Mouse (Mus musculus) spleen, adult 2 months (tissue): Measurements from ENCODE around the gene Zfp541. TPM values are rescaled to one million over a fixed set of nuclear protein-coding genes. Genes with fewer than 3 reads are reported as not detected.

Experiments used
- DNase-seq, 2 experiments: peaks; one replicate each; pipeline versions ENCODE4 v3.0.0 to v3.0.0-alpha.2; 2012 to 2021; ENCODE audit warnings: low spot score in 2 of 2, low read depth in 1 of 2
- H3K27ac ChIP-seq: fragments of 200-500 bp; 2 replicates; pipeline ENCODE4 v1.5.1; 2012; ENCODE audit warnings: low read length, inconsistent platforms; ENCODE audit not compliant: insufficient read depth
- H3K27me3 ChIP-seq: fragments of 200-500 bp; 2 replicates; pipeline ENCODE4 v1.6.1; 2012; ENCODE audit warnings: mild to moderate bottlenecking, moderate library complexity, low read length, inconsistent platforms; ENCODE audit not compliant: control insufficient read depth, insufficient read depth
- H3K36me3 ChIP-seq: fragments of 200-500 bp; 2 replicates; pipeline ENCODE4 v1.6.1; 2012; ENCODE audit warnings: mild to moderate bottlenecking, low read length, inconsistent platforms; ENCODE audit not compliant: control insufficient read depth, insufficient read depth
- H3K4me1 ChIP-seq: fragments of 200-500 bp; 2 replicates; pipeline ENCODE4 v1.6.1; 2011; ENCODE audit warnings: inconsistent platforms; ENCODE audit not compliant: control insufficient read depth, insufficient read depth, insufficient read length
- H3K4me3 ChIP-seq: fragments of 200-500 bp; 2 replicates; pipeline ENCODE4 v1.5.1; 2011; ENCODE audit warnings: mild to moderate bottlenecking, inconsistent platforms; ENCODE audit not compliant: insufficient read depth, insufficient read length; ENCODE audit errors: extremely low read depth
- CTCF ChIP-seq: fragments of 200-500 bp; IDR thresholded peaks from 2 replicates; pipeline ENCODE4 v1.5.1; 2011; ENCODE audit warnings: mild to moderate bottlenecking, inconsistent platforms; ENCODE audit not compliant: insufficient read depth, insufficient read length, insufficient replicate concordance; ENCODE audit errors: extremely low read depth
- POLR2A ChIP-seq: fragments of 200-500 bp; IDR thresholded peaks from 2 replicates; pipeline ENCODE4 v1.6.1; 2011; ENCODE audit warnings: low read depth, low read length, inconsistent platforms
- WGBS: fragments of 180-500 bp; shearing (Covaris S2); methylation state at CpG from one replicate; pipeline ENCODE4 v1.1.7; 2018; 5-methylcytosine and 5-hydroxymethylcytosine counted together
- polyA plus RNA-seq: library from polyadenylated mRNA; depleted of rRNA; stranded (reverse); fragments of >200 nt; gene quantifications from 2 replicates; pipeline ENCODE4 v1.2.3, GENCODE M21; 2012

Gene Zfp541
- polyA plus RNA-seq, 1 experiment: 0.02 TPM

DNA sequence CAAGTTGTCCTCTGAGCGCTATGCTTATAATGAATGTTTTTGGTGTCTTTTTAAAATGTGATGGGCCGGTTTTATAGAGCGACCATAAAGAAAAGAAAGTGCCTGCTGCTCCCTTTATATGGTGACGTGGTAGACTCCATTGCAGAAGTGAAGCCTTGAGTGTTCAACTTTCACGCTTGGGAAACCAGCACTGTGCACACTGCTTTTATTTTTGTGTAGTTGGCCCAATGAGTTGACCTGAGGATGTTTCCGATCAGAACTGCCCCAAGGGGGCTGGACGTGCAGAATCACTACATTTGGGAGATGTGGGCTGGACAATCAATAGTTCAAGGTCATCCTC is 12.1 kb upstream of the Zfp541 start:
- Histone ChIP-seq H3K4me1 (peaks cover 24% of the 10 kb centered on the region; the same call in 1 of the 2 replicates), H3K27me3 (no peaks in the 10 kb centered on the region), H3K27ac (peak overlapping the region; percentile 80), H3K4me3 (peak overlapping the region; percentile 87), H3K36me3 (no peaks in the 10 kb centered on the region)
- no peak for DNase-seq
- TF ChIP-seq POLR2A (no peak), CTCF (no peak)
- WGBS: 22% methylated on average over 7 of the region's 7 CpGs

DNA sequence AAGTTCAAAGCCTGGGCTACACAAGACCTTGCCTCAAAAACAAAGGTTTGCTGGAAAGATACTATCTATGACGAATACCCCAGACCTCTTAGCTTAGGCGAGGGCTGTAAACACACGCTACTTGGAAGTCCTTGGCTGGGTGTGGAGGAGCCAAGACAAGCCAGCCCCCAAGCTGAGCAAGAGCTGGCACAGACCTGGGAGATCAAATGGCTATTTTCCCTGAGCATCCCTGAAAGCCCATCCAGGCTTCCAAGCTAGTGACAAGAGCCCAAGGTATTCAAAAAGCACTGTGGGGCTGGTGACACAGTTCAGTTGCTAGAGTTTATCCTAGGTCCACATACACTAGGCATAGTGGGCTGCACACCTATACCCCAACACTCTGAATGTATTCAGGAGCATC is 11.0 kb upstream of the Zfp541 start:
- Histone ChIP-seq H3K27ac (0 out of 2 replicates have a peak overlapping the region, but pooled peaks have one; percentile 3), H3K36me3 (no peaks in the 10 kb centered on the region), H3K4me1 (peaks cover 16% of the 10 kb centered on the region; the same call in 1 of the 2 replicates), H3K27me3 (no peaks in the 10 kb centered on the region), H3K4me3 (no peak overlapping the region)
- 95% methylated on average over 3 of the region's 3 CpGs for WGBS
- TF ChIP-seq POLR2A: no peak
- TF ChIP-seq CTCF: no peak
- no peak for DNase-seq

DNA sequence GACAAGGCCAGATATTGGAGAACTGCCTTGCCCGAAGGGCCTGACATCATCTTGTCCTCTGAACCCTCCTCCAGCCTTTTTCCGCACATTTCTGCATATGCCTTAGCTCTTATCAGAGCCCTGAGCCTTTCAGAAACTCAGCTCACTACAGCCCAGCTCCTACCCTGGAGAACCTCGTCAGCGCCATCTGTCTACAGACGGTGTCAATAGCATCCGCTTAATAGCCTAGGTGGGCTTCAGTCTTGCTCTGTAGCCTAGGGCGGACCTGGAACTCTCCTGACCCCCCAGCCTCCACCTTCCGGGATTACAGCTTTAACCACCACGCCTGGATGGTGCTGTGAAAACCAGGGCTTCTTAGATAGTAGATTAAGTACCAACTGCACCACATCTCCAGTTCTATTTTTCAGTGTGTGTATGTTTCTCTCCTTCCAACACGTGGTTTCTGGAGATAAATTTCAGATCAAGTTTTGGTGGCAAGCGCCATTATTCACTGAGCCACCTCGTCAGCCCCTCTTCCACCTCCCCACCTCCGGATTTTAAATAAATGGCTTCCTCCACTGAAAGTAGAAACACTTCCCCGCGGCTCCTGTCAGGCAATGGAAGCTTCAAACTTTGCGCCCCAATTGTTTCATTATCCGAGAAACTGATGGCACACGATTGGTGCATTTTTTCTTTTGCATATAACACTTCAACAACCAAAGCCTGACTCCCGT is 9.6 kb upstream of the Zfp541 start:
- Histone ChIP-seq H3K4me1 (peaks cover 22% of the 10 kb centered on the region; the same call in 1 of the 2 replicates), H3K27me3 (no peaks in the 10 kb centered on the region), H3K4me3 (peak overlapping the region; percentile 72), H3K36me3 (no peaks in the 10 kb centered on the region), H3K27ac (peak overlapping the region; percentile 90)
- peak; percentile 75 to 84 for DNase-seq
- TF ChIP-seq POLR2A: no peak
- TF ChIP-seq CTCF: peak; percentile 82; the same call in 1 of the 2 replicates
- WGBS: under 1% methylated on average over 19 of the region's 19 CpGs

DNA sequence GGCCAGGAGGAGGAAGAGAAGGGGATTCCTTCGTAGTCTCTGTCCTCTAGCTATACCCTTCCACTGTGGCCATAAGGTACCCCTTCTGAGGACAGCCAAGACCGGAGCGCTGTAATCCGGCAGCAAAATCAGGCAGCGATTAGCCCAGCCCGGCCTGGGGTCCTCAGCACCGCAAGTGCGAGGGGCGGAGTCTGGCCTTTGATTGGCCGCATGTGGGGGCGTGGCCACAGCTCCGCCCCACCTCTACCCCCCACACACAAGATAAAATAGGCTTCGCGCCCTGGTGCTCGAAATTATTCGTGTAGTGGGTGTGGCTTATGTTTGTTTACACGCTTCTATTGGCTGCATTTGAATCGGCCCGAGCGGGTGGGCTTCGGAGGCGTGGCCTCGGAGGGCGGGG is 8.9 kb upstream of the Zfp541 start:
- Histone ChIP-seq H3K27me3 (no peaks in the 10 kb centered on the region), H3K36me3 (no peaks in the 10 kb centered on the region), H3K27ac (peak overlapping the region; percentile 90), H3K4me1 (peaks cover 28% of the 10 kb centered on the region; the same call in 1 of the 2 replicates), H3K4me3 (peak overlapping the region; percentile 72)
- under 1% methylated on average over 24 of the region's 24 CpGs for WGBS
- DNase-seq: peak; percentile 93 to 94
- TF ChIP-seq CTCF (no peak), POLR2A (peak; percentile 56)

DNA sequence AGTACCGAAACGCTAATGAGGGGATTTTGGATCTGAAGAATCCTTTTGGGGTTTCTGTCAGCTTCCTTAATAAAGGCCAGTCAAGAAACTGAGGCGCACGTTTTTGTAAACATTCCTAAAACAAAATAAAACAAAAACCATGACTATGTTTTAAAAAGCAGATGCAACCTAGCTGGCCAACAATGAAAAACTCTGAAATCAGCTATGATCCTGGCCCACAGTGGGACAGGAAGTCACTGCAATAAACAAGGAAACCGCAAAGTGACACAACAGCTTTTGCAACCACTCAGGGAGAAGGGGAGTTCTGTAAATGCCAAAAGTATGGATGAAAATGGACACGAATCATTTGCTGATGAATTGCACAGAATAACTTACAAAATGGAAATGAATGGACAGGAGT is 8.5 kb upstream of the Zfp541 start:
- no peaks in the 10 kb centered on the region for H3K36me3 ChIP-seq
- no peaks in the 10 kb centered on the region for H3K27me3 ChIP-seq
- DNase-seq: no peak
- H3K4me3 ChIP-seq: no peak overlapping the region; the same call in 1 of the 2 replicates
- TF ChIP-seq CTCF (no peak), POLR2A (no peak)
- H3K27ac ChIP-seq: peak overlapping the region; percentile 34; the same call in 1 of the 2 replicates
- WGBS: under 1% methylated on average over 6 of the region's 6 CpGs
- H3K4me1 ChIP-seq: peaks cover 30% of the 10 kb centered on the region; the same call in 1 of the 2 replicates

DNA sequence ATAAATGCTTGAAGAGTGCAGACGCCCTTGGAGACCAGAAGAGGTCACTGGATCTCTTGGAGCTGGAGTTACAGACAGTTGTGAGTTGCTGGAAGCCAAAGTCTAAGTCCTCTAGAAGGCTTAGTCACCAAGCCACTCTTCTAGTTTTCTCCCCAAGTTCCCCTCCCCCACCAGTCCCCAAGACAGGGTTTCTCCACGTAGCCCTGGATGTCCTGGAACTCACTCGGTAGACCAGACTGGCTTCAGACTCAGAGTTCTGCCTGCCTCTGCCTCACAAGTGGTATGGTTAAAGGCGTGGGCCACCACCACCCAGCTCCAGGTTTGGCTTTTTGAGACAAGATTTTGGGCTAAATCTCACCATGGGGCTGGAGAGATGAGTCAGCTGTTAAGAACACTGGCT is 6.6 kb upstream of the Zfp541 start:
- DNase-seq: no peak
- Histone ChIP-seq H3K4me3 (no peak overlapping the region), H3K4me1 (peaks cover 29% of the 10 kb centered on the region; the same call in 1 of the 2 replicates), H3K36me3 (no peaks in the 10 kb centered on the region), H3K27ac (peak overlapping the region; percentile 83), H3K27me3 (no peaks in the 10 kb centered on the region)
- 51% methylated on average over 4 of the region's 4 CpGs for WGBS
- TF ChIP-seq CTCF (no peak), POLR2A (no peak)

DNA sequence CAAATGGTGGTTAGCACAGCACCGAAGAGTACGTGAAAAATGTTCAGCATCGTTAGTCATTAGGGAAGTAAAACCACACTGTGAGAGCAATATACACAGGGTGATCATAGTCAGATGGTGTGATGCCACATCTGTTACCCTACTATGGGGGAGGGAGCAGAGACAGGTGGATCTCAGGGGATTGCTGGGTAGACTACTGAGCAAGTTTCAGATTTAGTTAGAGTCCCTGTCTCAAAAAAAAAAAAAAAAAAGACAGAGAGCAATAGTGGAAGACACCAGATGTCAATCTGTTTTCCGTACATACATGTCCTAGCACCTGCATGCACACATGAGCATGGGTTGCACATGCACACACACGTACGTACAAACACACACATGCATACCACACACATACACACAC is 5.9 kb upstream of the Zfp541 start:
- peaks cover 22% of the 10 kb centered on the region; the same call in 1 of the 2 replicates for H3K4me1 ChIP-seq
- whole genome bisulfite sequencing: 34% methylated on average over 6 of the region's 6 CpGs
- no peaks in the 10 kb centered on the region for H3K36me3 ChIP-seq
- peak overlapping the region; percentile 83 for H3K27ac ChIP-seq
- no peak overlapping the region for H3K4me3 ChIP-seq
- no peaks in the 10 kb centered on the region for H3K27me3 ChIP-seq
- peak; percentile 53 to 91 for DNase-seq
- TF ChIP-seq POLR2A (no peak), CTCF (no peak)
